Mouse (Mus musculus): ENCODE measurements around the gene She. TPM values are rescaled to one million over a fixed set of nuclear protein-coding genes. Genes with fewer than 3 reads are reported as not detected.

The She gene
- total RNA-seq, 1 experiment from 2014 or later, result 0.23 TPM

DNA sequence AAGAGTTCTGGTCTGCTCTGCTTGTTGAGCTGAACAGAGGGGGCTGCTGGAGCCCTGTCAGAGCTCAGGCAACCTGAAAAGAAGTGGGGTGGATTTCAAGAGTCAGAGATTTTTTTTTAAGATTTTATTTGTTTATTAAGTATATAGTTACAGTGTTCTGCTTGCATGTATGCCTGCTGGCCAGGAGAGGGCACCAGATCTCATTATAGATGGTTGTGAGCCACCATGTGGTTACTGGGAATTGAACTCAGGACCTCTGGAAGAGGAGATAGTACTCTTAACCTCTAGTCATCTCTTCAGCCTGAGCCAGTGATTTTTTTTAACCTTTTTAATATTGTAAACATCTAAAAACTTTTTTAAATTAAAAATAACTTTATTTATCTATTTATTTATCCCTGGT is 20.3 kb upstream of the She start:
- no peak for ATAC-seq (ENCODE audit: extremely low read depth, insufficient number of reproducible peaks, low FRiP score, poor library complexity, severe bottlenecking)

DNA sequence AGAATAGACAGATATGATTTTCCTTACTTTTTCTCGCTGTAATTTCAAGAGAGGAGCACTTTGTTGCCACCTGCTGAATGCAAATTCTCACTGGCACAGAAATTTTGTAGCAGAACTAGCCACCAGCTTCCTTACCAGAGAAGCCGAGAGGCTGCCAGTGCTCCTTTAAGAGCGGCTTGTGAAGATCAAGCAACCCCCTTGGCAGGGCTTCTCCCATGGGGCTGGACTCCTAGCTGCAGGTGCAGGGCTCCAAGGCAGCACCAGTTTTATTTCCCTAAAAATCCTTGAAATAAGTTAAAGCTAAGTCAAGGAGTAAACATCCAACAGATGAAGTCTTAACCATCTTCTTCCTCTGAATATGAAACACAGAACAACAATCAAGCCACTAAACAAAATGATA is 19.0 kb upstream of the She start:
- no peak for ATAC-seq (ENCODE audit: extremely low read depth, insufficient number of reproducible peaks, low FRiP score, poor library complexity, severe bottlenecking)

DNA sequence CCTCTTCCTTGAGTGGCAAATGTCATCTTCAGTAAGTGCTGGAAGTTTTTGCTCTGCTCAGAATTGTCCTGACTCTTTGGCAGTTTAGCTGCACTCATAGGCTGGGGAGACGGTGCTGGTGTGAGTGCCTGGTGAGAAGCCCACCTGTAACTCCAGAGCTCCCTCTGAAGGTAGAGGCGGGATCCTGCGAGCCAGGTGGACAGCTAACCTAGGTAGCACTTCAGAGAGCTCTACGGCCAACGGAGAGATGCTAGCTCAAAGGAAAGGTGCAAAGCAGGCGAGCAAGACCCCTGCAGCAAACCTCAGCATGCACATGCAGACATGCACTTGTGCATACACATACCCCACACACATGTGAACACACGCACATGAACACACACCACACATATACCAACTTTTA is 17.1 kb upstream of the She start:
- ATAC-seq (ENCODE audit: extremely low read depth, insufficient number of reproducible peaks, low FRiP score, poor library complexity, severe bottlenecking), result no peak

DNA sequence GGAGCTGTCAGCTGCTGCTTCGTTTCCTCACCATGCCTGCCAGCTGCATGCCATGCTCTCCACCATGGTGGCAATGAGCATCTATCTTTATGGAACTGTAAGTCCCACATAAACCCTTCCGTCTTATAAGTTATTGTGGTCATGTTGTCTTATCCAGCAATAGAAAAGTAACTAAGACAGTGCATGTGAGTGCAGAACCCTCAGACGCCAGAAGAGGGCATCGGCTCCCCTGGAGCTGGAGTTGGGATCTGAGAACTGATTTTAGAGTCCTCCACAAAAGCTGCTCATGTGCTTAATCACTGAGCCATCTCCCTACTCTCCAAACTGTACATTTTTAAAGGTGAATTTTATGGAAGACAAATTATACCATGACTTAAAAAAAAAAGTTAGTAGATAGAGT is 14.1 kb upstream of the She start:
- ATAC-seq (ENCODE audit: extremely low read depth, insufficient number of reproducible peaks, low FRiP score, poor library complexity, severe bottlenecking), result no peak

DNA sequence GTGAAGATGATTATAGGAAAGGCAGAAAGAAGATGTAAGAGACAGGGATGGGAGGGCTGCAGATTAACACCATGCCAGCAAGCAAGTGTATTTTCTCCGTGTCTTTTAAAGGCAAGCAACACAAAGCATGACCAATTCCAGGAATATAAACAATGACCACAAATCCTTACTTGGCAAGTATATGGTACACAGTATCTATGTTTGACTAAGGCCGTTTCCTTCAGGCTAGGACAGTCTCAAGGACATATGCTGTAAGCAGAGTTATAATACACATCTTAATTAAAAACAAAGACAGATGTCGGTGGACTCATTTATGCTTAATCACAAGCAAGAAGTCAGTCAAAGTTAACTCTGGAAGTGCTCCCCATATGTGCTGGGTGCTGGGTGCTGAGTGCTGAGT is 12.6 kb upstream of the She start:
- no peak for ATAC-seq (ENCODE audit: extremely low read depth, insufficient number of reproducible peaks, low FRiP score, poor library complexity, severe bottlenecking)

DNA sequence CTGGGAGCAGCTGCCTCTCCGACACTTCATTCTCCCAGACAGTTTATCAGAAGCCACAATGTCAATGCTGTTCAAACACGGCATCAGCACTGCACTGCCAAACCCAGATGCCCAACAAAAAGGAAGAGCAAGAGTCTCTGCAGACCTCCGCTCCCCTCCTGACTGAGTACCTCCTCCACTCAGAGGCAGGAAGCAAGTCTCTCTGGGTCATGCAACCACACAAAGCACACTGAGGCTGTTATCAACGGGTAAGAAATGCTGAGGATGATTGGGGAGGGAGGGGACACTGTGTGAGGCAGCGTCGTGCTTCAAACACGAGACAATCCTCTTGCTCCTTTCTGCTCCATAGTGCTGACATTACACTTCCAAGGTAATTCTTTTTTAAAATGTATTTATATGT is 11.3 kb upstream of the She start:
- no peak for ATAC-seq (ENCODE audit: extremely low read depth, insufficient number of reproducible peaks, low FRiP score, poor library complexity, severe bottlenecking)

DNA sequence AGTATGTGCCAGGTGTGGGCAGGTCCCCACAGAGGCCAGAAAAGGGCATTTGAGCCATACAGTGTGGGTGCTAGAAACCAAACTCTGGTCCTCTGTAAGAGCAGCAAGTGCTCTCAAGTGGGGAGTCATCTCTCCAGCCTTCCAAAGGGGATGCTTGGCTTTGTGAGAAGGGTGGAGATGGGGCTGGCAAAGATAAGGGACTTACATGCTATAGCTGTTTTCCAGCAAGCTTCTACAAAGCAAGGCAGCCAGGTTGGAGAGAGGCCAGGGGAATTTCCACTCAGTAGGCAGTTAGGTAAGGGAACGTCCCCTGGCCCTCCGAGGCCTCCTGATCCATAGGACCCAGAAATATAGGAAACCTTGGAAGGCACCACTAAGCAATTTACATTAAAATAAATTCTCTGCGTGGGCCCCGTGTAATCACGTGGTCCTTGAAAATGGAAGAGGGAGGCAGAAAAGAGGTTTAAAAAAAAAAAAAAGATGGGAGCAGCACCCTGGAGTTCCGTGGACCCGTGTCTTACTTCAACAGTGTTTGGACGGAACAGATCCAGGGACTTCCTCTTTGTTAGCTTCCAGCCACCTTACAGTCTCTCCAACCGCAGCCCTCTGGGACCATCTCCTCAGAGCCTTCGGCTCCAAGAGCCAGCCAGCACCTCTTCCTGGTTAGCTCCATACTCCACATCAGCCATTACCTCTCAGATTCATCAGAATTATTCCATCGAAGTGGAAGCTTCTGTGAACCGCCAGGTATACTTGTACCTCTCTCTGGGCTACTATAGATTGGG is 10.7 kb upstream of the She start:
- ATAC-seq (ENCODE audit: extremely low read depth, insufficient number of reproducible peaks, low FRiP score, poor library complexity, severe bottlenecking), result no peak

DNA sequence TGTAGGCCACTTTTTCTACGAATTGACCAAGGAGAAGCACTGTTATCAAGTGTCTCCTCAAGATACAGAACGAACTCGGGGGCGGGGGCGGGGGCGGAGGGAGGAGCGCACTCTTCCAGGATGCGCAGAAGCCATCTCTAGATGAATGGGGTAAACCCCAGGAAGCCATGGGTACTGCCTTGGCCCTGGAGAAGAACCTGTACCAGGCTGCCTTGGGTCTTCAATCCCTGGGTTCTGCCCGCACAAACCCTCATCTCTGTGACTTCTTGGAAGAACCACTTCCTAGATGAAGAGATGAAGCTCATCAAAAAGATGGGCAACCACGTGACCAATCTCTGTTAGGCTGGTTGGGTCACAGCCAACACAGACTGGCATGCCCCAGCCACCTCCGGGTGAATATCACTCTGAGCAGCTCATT is 10.1 kb upstream of the She start:
- no peak for ATAC-seq (ENCODE audit: extremely low read depth, insufficient number of reproducible peaks, low FRiP score, poor library complexity, severe bottlenecking)

DNA sequence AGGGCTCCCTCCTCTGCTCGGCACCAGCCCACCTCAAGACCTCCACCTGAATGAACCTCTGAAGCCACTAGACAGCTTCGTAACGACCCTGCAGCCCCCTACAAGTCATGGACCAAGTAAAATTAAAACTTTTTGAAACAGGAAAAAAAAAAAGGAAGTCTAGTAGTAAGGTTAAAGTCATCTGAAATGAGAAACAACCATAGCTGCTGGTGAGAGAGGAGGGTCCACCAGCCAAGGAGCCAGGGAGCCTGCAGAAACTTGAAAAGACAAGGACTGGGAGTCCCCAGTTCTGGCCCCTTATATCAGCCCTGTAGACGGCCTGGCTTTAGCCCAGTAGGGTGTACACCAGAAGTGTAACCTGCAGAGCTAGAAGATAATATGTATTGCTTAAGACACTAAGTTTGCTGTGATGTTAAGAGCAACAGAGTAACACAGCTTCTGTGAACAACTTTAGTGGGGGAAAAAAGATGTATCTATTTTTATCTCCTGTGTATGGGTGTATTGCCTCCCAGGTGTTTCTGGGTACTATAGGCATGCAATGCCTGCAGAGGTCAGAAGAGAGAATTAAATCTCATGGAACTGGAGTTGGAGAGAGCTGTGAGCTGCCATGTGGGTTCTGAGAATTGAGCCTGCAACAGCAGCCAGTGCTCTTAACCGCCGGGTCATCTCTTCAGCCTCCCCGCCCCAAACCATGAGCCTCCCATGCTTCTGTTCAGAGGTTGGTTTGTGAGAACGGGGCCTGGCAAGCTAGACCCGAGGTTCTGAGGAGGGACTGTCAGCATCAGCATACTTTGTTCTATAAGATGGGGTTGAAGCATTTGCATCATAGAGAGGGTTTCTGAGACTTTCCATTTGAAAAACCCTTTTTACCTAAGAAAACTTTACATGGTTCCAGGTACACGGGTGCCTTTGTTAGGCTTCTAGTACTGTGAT is 9.4 kb upstream of the She start:
- ATAC-seq (ENCODE audit: extremely low read depth, insufficient number of reproducible peaks, low FRiP score, poor library complexity, severe bottlenecking), result no peak

DNA sequence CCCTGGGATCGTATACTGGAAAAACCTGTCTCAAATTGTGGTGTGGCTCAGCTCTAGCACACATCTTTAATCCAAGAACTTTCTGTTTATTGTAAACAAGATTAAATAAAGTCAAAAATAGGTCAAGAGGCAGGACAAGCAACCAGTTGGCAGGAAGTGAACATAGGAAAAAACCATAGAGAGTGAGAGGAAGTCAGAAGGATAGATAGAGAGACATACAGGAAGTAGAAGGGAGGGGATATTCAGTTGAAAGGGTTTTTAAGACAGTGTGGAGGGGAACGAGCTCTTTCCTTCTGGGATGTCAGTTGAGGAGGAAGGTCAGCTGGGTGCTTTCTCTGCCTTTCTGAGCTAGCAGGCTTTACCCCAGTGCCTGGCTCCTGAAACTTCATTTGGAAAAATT is 7.6 kb upstream of the She start:
- ATAC-seq (ENCODE audit: extremely low read depth, insufficient number of reproducible peaks, low FRiP score, poor library complexity, severe bottlenecking), result no peak

DNA sequence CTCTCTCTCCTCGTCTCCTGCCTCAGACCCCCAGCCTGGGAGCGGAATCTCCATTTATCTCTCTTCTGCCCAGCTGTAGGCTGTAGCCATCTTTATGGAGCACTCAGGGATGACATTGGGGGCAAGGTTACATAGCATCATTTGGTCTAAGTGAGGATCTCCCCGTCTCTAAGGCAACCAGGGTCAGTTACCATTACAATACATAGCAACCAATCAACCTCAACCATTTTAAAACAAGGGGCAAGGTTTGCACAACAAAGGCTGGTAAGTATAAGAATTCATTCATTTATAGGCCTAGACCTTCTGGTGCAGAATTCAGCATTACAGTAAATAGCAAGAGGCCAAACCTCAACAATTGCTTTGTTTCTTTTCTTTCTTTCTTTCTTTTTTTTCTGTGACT is 4.9 kb upstream of the She start:
- no peak for ATAC-seq (ENCODE audit: extremely low read depth, insufficient number of reproducible peaks, low FRiP score, poor library complexity, severe bottlenecking)

DNA sequence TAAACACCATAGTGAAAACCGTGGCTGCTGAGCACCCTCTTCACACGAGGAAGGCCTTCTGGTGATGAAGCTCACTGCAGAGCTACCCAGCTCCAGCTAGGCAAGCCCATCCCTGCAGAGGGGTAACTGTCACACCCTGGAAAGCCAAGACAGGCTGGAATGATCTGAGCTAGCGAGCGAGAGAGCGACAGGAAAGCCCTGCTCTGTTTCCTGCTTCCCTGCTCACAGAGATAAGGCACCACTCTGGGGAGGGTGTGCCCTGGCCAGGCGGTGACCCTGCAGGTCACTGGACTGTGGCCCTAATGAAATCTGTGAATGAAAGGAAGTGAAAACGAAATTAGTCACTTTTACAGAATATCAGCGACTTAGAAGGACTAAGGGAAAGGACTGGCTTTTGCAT is 4.2 kb downstream of the She start:
- no peak for ATAC-seq (ENCODE audit: extremely low read depth, insufficient number of reproducible peaks, low FRiP score, poor library complexity, severe bottlenecking)

DNA sequence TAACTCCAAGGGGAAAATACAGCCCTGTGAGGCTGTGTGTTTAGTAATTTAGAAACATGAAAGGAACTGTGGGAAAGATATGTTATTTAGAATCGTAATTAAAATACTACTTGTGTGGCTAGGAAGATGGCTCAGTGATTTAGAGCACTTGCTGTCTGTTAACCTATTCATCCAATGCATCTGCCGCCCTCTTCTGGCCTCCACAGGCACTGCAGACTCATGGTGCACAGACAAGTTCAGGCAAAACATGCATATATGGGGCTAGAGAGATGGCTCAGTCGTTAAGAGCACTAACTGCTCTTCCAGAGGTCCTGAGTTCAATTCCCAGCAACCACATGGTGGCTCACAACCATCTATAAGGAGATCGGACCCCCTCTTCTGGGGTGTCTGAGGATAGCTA is 11.1 kb downstream of the She start:
- ATAC-seq (ENCODE audit: extremely low read depth, insufficient number of reproducible peaks, low FRiP score, poor library complexity, severe bottlenecking), result no peak

DNA sequence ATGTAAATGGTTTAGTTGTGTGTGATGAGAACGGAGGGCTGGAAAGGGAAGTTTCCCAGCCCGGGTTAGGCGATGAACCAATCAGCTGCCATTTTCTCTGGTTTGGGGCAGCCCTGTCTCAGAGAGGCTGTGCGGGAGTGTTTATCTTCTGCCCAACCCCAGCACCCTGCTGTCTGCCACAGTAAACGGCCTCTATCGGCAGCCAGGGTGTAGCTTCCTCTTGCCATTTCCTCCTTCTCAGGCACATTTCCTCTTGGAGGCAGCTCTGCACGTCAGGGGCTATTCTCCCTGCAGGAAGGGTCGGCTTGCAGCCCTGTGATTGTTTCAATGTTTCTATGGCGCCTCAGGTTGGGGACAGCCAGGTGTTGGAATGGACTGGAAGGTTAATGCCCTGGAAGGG is 12.0 kb downstream of the She start:
- ATAC-seq (ENCODE audit: extremely low read depth, insufficient number of reproducible peaks, low FRiP score, poor library complexity, severe bottlenecking), result peak; percentile 81

DNA sequence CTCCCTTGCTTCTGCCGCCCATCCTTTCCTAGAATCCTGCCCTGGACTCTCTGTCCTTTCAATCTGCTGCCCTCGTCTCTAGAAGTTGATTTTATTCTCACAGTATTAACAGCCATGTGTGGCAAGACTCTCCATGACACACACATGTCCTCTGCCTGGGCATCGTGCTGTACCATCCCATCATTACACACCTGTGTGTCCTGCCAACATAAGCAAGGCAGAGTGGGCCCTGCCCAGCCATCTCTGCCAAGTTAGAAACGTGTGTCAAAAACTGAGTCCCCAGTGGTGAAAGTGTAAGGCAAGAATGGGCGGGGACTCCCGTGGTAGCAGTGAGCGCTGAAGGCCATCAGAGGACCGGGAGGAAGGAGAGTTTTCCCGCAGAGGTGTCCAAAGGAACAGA is 14.6 kb downstream of the She start:
- no peak for ATAC-seq (ENCODE audit: extremely low read depth, insufficient number of reproducible peaks, low FRiP score, poor library complexity, severe bottlenecking)

DNA sequence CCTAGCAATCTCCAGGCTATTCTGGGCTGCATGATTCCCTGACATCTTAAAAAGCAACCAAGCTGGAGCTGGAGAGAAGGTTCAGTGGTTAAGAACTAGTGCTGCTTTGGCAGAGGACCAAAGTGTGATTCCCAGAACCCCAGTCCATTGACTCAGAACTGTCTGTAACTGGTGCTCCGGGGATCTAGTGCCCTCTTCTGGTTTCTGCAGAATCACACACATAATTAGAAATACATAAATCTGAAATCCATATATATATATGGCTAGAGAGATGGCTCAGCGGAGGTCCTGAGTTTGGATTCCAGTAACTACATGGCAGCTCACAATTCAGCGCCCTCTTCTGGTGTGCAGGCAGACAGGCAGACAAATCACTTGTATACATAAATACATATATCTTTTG is 16.0 kb downstream of the She start:
- ATAC-seq (ENCODE audit: extremely low read depth, insufficient number of reproducible peaks, low FRiP score, poor library complexity, severe bottlenecking), result no peak

DNA sequence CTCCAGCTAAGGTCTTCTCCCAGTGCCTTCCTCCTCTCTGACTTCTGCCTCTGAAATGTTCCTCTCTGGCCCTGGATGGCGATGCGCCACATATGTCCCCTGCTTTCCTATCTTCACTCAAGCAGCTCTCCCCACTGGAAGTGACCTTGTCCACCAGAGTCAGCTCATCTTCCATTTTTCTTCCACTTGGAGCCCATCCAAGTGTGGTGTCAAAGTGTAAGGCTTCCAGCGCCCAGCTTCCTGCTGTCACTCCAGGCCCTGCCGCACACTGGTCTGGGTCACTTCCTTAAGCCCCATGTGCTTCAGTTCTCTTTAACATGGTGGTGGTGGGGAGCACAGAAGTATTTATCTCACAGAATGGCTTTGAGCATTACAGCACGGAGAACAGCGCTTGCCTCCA is 16.4 kb downstream of the She start:
- no peak for ATAC-seq (ENCODE audit: extremely low read depth, insufficient number of reproducible peaks, low FRiP score, poor library complexity, severe bottlenecking)

DNA sequence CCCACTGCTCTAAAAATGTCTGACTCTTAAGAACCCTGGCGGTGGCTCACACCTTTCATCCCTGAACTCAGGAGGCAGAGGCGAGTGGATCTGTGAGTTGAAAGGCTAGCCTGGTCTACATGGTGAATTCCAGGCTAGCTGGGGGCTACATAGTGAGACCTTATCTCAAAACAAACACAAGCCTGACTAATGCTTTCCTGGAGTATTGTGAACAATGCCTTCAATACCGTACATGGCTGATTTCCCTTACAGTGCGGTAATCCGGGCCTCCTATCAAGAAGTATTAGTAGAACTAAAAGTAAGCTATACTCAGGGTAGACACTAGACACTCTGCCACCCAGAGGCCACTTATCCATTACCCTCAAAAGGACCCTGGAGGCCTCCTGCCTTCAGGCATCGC is 16.9 kb downstream of the She start:
- ATAC-seq (ENCODE audit: extremely low read depth, insufficient number of reproducible peaks, low FRiP score, poor library complexity, severe bottlenecking), result no peak

DNA sequence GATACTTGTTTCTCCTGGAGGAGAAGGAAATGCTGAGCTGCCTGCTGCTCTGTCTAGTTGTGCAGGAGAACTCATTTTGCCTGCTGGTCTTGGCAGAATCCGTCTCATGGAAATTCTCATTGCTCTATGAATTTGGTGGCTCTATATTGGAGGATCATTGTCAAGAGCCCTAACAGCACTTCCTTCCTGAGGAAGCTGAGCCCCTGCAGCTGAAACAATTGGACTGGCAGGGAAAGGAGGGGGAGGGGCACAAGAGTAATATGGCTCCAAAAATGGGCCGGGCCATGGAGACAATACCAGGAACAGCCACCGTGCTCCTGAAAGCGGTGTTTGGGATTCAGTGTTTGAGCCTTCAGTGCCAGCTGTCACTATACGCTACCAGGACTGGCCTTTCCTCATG is 22.6 kb downstream of the She start:
- ATAC-seq (ENCODE audit: extremely low read depth, insufficient number of reproducible peaks, low FRiP score, poor library complexity, severe bottlenecking), result no peak

DNA sequence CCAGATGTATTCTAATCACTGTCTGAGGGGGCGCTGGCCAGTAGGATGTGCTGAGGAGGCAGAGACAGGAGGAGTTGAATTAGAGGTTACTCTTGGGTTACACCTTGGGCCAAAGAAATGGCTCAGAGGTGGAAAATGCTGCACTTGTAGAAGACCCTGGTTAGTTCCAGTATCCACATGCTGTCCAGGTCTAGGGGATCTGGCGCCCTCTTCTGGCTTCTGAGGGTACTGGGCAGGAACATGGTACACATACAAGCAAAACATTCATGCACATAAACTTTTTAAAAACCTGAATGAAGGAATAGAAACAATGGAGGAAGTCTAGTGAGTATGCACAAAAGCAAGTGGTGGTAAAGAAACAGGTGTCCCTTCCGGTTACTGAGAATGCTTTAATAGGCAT is 26.2 kb downstream of the She start:
- ATAC-seq (ENCODE audit: extremely low read depth, insufficient number of reproducible peaks, low FRiP score, poor library complexity, severe bottlenecking), result no peak
